Mouse (Mus musculus) E14TG2a.4 (cell line): ENCODE measurements at regions not wholly inside any gene's neighbourhood (a gene's known extent, or its start where the extent isn't known, plus 50 kb on each side); places are given as distances from the start of the nearest gene placed in this dataset.

Experiments
- H3K27me3 ChIP-seq: 2 replicates; pipeline ENCODE4 v1.6.1; 2014; ENCODE audit warnings: low read length, control low read depth; ENCODE audit not compliant: insufficient read depth
- H3K36me3 ChIP-seq: 2 replicates; pipeline ENCODE4 v1.6.1; 2014; ENCODE audit warnings: low read length, control low read depth; ENCODE audit not compliant: insufficient read depth
- H3K4me1 ChIP-seq: replicated peaks from 2 replicates; pipeline ENCODE4 v1.6.1; 2014; ENCODE audit warnings: low read depth, low read length, control low read depth
- H3K4me3 ChIP-seq: replicated peaks from 2 replicates; pipeline ENCODE4 v1.5.1; 2014; ENCODE audit warnings: mild to moderate bottlenecking, low read length
- H3K9me3 ChIP-seq: 2 replicates; pipeline ENCODE4 v1.6.1; 2014; ENCODE audit warnings: low read length, control low read depth
- CTCF ChIP-seq: conservative IDR thresholded peaks from 2 replicates; pipeline ENCODE4 v1.5.1; 2014; ENCODE audit warnings: low read length
- NANOG ChIP-seq: IDR thresholded peaks from 2 replicates; pipeline ENCODE4 v1.6.1; 2014; ENCODE audit warnings: borderline replicate concordance, low read length, mixed read lengths
- POU5F1 ChIP-seq: IDR thresholded peaks from 2 replicates; pipeline ENCODE4 v1.6.1; 2014; ENCODE audit warnings: low read length, borderline replicate concordance

DNA sequence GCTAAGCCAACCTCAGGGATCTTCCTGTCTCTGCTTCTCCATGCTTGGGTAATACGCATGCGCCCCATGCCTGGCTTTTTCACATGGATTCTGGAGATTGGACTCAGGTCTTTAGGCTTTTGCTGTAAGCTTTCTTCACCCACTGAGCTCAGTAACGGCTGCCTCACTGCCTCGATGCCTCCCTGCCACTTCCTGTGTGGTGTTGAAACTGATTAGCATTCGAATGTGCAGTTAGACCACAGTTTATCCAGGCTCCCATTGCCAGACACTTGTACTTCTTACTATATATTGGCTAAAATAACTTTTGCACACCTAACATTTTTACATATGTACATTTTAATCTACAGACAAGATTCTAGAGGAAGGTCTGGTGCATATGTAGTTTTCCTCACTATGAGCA, 137.0 kb upstream of the Fmo9 start:
- H3K4me1 ChIP-seq = 0 out of 2 replicates have a peak, but pooled peaks cover 3% of the 10 kb centered on the region
- H3K27me3 ChIP-seq = no peaks in the 10 kb centered on the region
- no peaks in the 10 kb centered on the region for H3K36me3 ChIP-seq
- no peak overlapping the region for H3K4me3 ChIP-seq
- no peaks in the 10 kb centered on the region; the same call in 1 of the 2 replicates for H3K9me3 ChIP-seq
- TF ChIP-seq NANOG = no peak
- no peak for TF ChIP-seq CTCF
- TF ChIP-seq POU5F1 = no peak

DNA sequence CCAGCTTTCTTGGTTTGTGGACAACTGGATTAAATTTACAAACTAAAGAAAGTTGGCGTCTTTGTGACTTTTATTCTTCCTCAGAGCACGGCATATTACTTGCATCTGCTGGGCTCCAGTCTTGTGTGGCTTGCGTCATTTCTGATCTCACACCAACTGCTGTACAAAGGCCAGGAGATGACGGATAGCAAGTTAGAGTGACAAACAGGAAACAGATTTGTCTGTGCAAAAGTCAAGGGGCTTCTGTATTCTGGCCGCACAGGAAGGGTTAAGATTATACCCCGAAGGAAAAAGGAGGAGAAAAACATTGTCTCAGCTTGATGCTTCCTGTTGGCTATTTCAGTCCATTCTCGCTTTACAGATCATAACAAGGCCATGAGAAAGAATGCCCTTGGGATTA, 137.8 kb upstream of the Fmo9 start:
- H3K4me3 ChIP-seq = no peak overlapping the region
- no peaks in the 10 kb centered on the region for H3K27me3 ChIP-seq
- H3K4me1 ChIP-seq = 0 out of 2 replicates have a peak, but pooled peaks cover 3% of the 10 kb centered on the region
- no peaks in the 10 kb centered on the region; the same call in 1 of the 2 replicates for H3K9me3 ChIP-seq
- TF ChIP-seq NANOG = no peak
- no peaks in the 10 kb centered on the region for H3K36me3 ChIP-seq

DNA sequence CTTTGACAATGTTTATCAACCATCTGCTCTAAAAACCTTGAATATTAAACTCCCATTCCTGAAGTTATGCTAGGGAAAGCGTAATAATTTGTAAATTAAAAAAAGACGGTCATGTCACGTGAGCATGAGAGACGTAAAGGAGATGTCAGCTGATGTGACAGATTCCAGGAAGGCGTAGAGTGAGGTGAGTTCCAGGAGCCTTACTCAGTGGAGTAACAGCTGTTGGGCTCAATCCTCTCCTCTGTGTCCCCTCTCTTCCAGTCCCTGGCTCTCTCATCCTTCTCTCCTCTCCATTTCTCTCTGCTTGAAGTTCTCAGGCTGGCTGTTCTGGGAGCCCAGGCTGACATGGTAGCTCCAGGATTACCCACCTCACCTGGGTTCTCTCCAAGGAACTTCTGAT, 138.4 kb upstream of the Fmo9 start:
- Histone ChIP-seq H3K4me3 (no peak overlapping the region), H3K27me3 (no peaks in the 10 kb centered on the region), H3K4me1 (0 out of 2 replicates have a peak, but pooled peaks cover 3% of the 10 kb centered on the region), H3K36me3 (no peaks in the 10 kb centered on the region), H3K9me3 (no peaks in the 10 kb centered on the region; the same call in 1 of the 2 replicates)
- TF ChIP-seq CTCF (no peak), NANOG (no peak), POU5F1 (no peak)

DNA sequence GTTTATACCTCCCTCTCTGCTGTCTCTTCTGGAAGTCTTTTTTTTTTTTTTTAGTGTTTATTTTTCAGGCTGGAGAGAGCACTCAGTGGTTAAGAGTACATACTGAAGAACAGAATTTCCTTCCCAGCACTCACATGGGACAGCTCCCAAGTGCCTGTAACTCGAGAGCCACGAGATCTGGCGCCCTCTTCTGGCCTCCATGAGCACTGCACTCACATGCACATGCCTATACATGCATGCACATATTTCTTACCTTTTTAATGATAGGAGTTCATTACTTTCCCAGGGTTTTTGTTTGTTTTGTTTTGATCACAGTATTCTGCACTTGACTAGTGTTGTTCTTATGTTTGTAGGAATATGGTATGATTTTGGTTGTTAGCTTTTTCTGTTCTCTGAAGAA, 139.5 kb upstream of the Fmo9 start:
- H3K36me3 ChIP-seq = no peaks in the 10 kb centered on the region
- 0 out of 2 replicates have a peak, but pooled peaks cover 3% of the 10 kb centered on the region for H3K4me1 ChIP-seq
- no peaks in the 10 kb centered on the region for H3K27me3 ChIP-seq
- H3K4me3 ChIP-seq = no peak overlapping the region
- no peaks in the 10 kb centered on the region; the same call in 1 of the 2 replicates for H3K9me3 ChIP-seq
- TF ChIP-seq POU5F1 (no peak), CTCF (peak; percentile 72)

DNA sequence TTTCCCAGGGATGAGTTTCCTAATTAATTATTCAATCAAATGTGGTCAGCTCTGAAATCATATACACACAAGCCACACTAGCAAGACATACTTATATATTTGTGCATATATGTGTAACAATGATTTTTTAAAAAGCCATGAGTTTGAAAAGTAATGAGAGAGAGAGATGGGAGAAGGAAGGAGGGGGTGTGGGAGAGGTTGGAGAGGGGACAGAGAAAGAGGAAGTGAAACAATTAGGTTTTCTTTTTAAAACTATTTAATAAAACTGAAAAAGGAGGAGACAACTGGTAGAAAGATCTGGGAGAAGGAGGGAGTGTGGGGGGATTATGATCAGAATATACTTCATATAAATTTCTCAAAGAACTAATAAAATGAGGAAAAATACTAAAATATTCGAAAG, 155.7 kb upstream of the Fmo9 start:
- no peak overlapping the region for H3K4me3 ChIP-seq
- no peak for TF ChIP-seq NANOG
- no peak for TF ChIP-seq POU5F1
- TF ChIP-seq CTCF = no peak
- no peaks in the 10 kb centered on the region for H3K27me3 ChIP-seq
- H3K4me1 ChIP-seq = no peaks in the 10 kb centered on the region
- H3K36me3 ChIP-seq = no peaks in the 10 kb centered on the region
- no peaks in the 10 kb centered on the region for H3K9me3 ChIP-seq

DNA sequence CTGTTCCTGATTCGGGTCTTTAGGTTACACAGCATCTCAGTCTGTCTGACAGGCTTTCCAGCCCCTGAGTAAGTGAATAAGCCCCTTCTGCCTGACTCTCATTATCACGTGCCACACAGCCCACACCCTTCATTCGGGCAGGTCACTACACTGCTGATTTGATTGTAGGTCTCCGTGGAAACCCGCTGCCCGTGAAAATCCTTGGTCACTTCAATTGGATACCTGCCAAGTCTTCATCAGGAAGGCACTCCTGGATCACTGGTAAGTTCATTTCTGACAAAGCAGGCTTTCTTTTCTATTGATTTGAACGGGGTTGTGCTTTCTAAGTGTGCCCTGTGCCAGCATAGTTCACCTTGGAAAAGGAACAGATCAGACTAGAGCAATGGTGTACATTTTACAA, 158.2 kb upstream of the Fmo9 start:
- no peaks in the 10 kb centered on the region for H3K36me3 ChIP-seq
- TF ChIP-seq POU5F1 (no peak), NANOG (no peak), CTCF (no peak)

DNA sequence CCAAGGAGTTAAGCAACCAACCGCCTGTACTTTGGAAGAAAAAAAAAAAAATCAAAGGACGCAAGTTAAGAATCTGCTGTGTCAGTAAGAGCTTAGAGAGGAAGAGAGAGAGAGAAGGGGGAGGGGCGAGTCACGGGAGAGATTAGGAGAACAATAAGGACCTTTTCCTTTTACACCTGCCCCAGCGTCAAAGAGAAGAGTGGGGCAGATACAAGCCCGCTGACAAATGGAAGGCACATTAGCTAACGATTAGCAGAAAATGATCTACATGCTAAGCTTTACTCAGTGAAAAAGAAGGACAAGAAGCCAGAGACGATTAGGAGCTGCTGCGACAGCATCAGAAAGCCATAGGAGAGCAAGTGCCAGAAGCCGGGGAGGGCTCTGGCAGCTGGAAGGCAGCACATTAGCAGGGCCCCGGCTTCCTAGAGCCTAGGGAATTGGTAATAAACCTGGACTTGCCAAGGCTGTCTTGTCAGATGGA, 157.8 kb upstream of the Fam78b start:
- Histone ChIP-seq H3K4me3 (peak overlapping the region; percentile 30), H3K9me3 (no peaks in the 10 kb centered on the region), H3K27me3 (0 out of 2 replicates have a peak, but pooled peaks cover 4% of the 10 kb centered on the region), H3K36me3 (no peaks in the 10 kb centered on the region), H3K4me1 (peaks cover 4% of the 10 kb centered on the region)
- TF ChIP-seq POU5F1 (no peak), NANOG (0 out of 2 replicates have a peak, but pooled peaks have one; percentile 7)

More for the DNA sequence above, 158.2 kb upstream of the Fmo9 start:
- Histone ChIP-seq H3K4me3 (no peak overlapping the region), H3K27me3 (0 out of 2 replicates have a peak, but pooled peaks cover 3% of the 10 kb centered on the region), H3K9me3 (no peaks in the 10 kb centered on the region), H3K4me1 (peaks cover 4% of the 10 kb centered on the region)

DNA sequence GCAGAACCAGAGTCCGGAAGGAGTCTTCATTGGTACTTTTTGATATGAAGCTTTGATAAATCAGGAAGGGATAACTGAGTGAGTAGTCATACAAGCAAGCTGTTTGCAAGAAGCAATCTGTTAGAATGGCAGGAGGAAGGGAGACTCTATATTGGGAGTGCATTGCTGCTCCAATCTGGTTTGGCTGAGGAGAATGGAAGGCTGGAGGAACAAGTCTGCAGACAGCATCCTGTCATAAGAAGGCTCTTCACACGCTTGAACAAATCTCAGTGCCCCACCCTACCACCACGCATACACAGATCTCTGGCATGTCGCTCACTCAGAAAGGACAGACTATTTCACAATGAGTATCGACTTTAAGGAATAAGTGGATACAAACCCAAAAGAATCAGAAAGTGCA, 154.7 kb upstream of the Fam78b start:
- H3K9me3 ChIP-seq = no peaks in the 10 kb centered on the region
- H3K36me3 ChIP-seq = no peaks in the 10 kb centered on the region
- H3K27me3 ChIP-seq = 0 out of 2 replicates have a peak, but pooled peaks cover 4% of the 10 kb centered on the region
- TF ChIP-seq NANOG (no peak), CTCF (no peak), POU5F1 (no peak)
- peaks cover 4% of the 10 kb centered on the region for H3K4me1 ChIP-seq
- no peak overlapping the region for H3K4me3 ChIP-seq

DNA sequence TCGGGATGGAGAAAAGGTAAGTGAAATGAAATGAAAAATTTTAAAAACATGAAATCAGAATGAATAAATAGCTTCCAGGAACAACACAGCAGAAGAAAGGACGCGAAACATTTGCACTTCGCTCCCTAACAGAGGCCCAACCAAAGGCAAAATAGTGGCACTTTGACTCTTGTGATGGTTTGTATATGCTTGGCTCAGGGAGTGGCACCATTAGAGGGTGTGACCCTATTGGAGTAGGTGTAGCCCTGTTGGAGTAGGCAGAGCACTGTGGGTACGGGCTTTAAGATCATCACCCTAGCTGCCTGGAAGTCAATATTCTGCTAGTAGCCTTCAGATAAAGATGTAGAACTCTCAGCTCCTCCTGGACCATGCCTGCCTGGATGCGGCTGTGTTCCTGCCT, 154.0 kb upstream of the Fam78b start:
- Histone ChIP-seq H3K9me3 (no peaks in the 10 kb centered on the region), H3K36me3 (no peaks in the 10 kb centered on the region), H3K27me3 (0 out of 2 replicates have a peak, but pooled peaks cover 4% of the 10 kb centered on the region), H3K4me1 (peaks cover 4% of the 10 kb centered on the region), H3K4me3 (no peak overlapping the region)
- TF ChIP-seq CTCF (no peak), POU5F1 (no peak), NANOG (no peak)
